ENCODE assay signal across 27 mouse cellular contexts in genomic region chr13:55262096-55262495, GRCm38 (mm10).
"Had no signal": no experiment of that assay in that cellular context is flagged by ENCODE, and none has a peak within 500 bp of the region (broad histone marks: within the 10 kb centered on the region; RNA-seq: fewer than 3 reads in every experiment).

No protein-coding gene starts in this region.

- H3K9ac ChIP-seq: heart, embryonic 12.5 days; hindbrain, embryonic 12.5 days; hindbrain, embryonic 14.5 days; intestine, embryonic 15.5 days; limb, embryonic 12.5 days; liver, embryonic 13.5 days; liver, embryonic 15.5 days; liver, postnatal 0 days had no signal

- H3K9me3 ChIP-seq: heart, embryonic 10.5 days; heart, embryonic 12.5 days; hindbrain, embryonic 10.5 days; hindbrain, embryonic 12.5 days; intestine, embryonic 15.5 days; limb, embryonic 10.5 days; limb, embryonic 12.5 days; liver, embryonic 13.5 days; liver, embryonic 15.5 days had no signal

- DNase-seq: gastrocnemius, adult 2 months; gastrocnemius, postnatal 10 days; gastrocnemius, postnatal 25 days; heart, postnatal 10 days; heart, postnatal 4 days; kidney, adult 18-20 months; kidney, adult 8-10 months; kidney, postnatal 10 days; kidney, postnatal 25 days; kidney, postnatal 4 days; liver; liver, embryonic 13.5 days; liver, postnatal 0 days had no signal

- H3K27ac ChIP-seq: gastrocnemius, adult 2 months; heart, embryonic 10.5 days; hindbrain, embryonic 10.5 days; hindbrain, embryonic 12.5 days; hindbrain, embryonic 14.5 days; intestine, embryonic 15.5 days; layer of hippocampus, adult 2 months; left cerebral cortex, adult 2 months; limb, embryonic 10.5 days; limb, embryonic 12.5 days; liver, embryonic 13.5 days; liver, embryonic 15.5 days had no signal

- H3K4me3 ChIP-seq: gastrocnemius, adult 2 months; heart, embryonic 10.5 days; heart, embryonic 12.5 days; hindbrain, embryonic 10.5 days; hindbrain, embryonic 12.5 days; intestine, embryonic 15.5 days; layer of hippocampus, adult 2 months; left cerebral cortex, adult 2 months; limb, embryonic 10.5 days; limb, embryonic 12.5 days; liver, embryonic 13.5 days; liver, embryonic 15.5 days had no signal

- H3K4me2 ChIP-seq: heart, embryonic 12.5 days; hindbrain, embryonic 12.5 days; hindbrain, embryonic 14.5 days; intestine, embryonic 15.5 days; limb, embryonic 12.5 days; liver, embryonic 11.5 days; liver, embryonic 13.5 days; liver, embryonic 15.5 days had no signal

- H3K27me3 ChIP-seq: heart, embryonic 12.5 days; hindbrain, embryonic 12.5 days; intestine, embryonic 15.5 days; limb, embryonic 12.5 days; liver, embryonic 13.5 days; liver, embryonic 15.5 days had no signal

- ATAC-seq: hindbrain, embryonic 16.5 days; inflammation-experienced regulatory T-cells, adult 6 months; intestine, embryonic 15.5 days; liver, postnatal 0 days had no signal

- H3K4me1 ChIP-seq: heart, embryonic 10.5 days; heart, embryonic 12.5 days; hindbrain, embryonic 10.5 days; hindbrain, embryonic 12.5 days; intestine, embryonic 15.5 days; limb, embryonic 10.5 days; limb, embryonic 12.5 days; liver, embryonic 13.5 days; liver, embryonic 15.5 days had no signal
